Mouse (Mus musculus) MEL (cell line): ENCODE data around the gene Kansl1. TPM values are rescaled to one million over a fixed set of nuclear protein-coding genes. Genes with fewer than 3 reads are reported as not detected.

ENCODE experiments used
- DNase-seq: peaks from one replicate; pipeline ENCODE4 v3.0.0; 2011; ENCODE audit warnings: low read depth, low spot score
- H3K27ac ChIP-seq: 2 replicates; pipeline ENCODE4 v1.5.1; 2012; ENCODE audit warnings: low read depth, mild to moderate bottlenecking, control low read depth, low read length, moderate library complexity; ENCODE audit not compliant: control insufficient read depth
- H3K27me3 ChIP-seq, 2 experiments: fragments of 150-350 bp in 1 of 2; sonication (generic) in 1 of 2; 2 replicates each; pipeline ENCODE4 v1.6.1; 2012; ENCODE audit warnings: low read length in 2 of 2, mild to moderate bottlenecking in 2 of 2, improper control_type of control experiment in 1 of 2, moderate library complexity in 1 of 2; ENCODE audit not compliant: insufficient read depth in 2 of 2, control insufficient read depth in 1 of 2
- H3K36me3 ChIP-seq, 2 experiments: 2 replicates each; pipeline ENCODE4 v1.6.1; 2012 to 2014; ENCODE audit warnings: low read length in 2 of 2, improper control_type of control experiment in 1 of 2, inconsistent platforms in 1 of 2, mild to moderate bottlenecking in 1 of 2; ENCODE audit not compliant: insufficient read depth in 2 of 2, control insufficient read depth in 1 of 2
- H3K4me1 ChIP-seq, 2 experiments: fragments of 150-350 bp in 1 of 2; sonication (generic) in 1 of 2; 2 replicates each; pipeline ENCODE4 v1.6.1; 2012; ENCODE audit warnings: low read length in 2 of 2, improper control_type of control experiment in 1 of 2, mild to moderate bottlenecking in 1 of 2; ENCODE audit not compliant: insufficient read depth in 2 of 2, control insufficient read depth in 1 of 2
- H3K4me3 ChIP-seq, 2 experiments: fragments of 150-350 bp in 1 of 2; sonication (generic) in 1 of 2; 2 replicates each; pipeline ENCODE4 v1.5.1; 2012; ENCODE audit warnings: low read depth in 2 of 2, low read length in 2 of 2, mild to moderate bottlenecking in 2 of 2, moderate library complexity in 2 of 2, control low read depth in 1 of 2, improper control_type of control experiment in 1 of 2; ENCODE audit not compliant: control insufficient read depth in 1 of 2, insufficient read depth in 1 of 2
- H3K79me2 ChIP-seq: 2 replicates; pipeline ENCODE4 v1.6.1; 2012; ENCODE audit warnings: mild to moderate bottlenecking, low read length, moderate library complexity; ENCODE audit not compliant: control insufficient read depth, poor library complexity, insufficient read depth
- H3K9ac ChIP-seq: 2 replicates; pipeline ENCODE4 v1.6.1; 2012; ENCODE audit warnings: low read depth, mild to moderate bottlenecking, control low read depth, low read length, moderate library complexity; ENCODE audit not compliant: control insufficient read depth, poor library complexity, severe bottlenecking
- H3K9me3 ChIP-seq: fragments of 150-350 bp; sonication (generic); replicated peaks from 2 replicates; pipeline ENCODE4 v1.6.1; 2012; ENCODE audit warnings: mild to moderate bottlenecking, low read length, improper control_type of control experiment, moderate library complexity; ENCODE audit not compliant: insufficient read depth
- CHD1 ChIP-seq: IDR thresholded peaks from 2 replicates; pipeline ENCODE4 v1.6.1; 2012; ENCODE audit warnings: low read depth, mild to moderate bottlenecking, inconsistent platforms, low read length, improper control_type of control experiment
- E2F4 ChIP-seq: IDR thresholded peaks from 2 replicates; pipeline ENCODE4 v1.6.1; 2011; ENCODE audit warnings: low read depth, low read length, improper control_type of control experiment, borderline replicate concordance
- ELF1 ChIP-seq: IDR thresholded peaks from 2 replicates; pipeline ENCODE4 v1.6.1; 2014; ENCODE audit warnings: low read depth, mild to moderate bottlenecking, inconsistent platforms, low read length, improper control_type of control experiment, moderate library complexity
- EP300 ChIP-seq, 2 experiments: IDR thresholded peaks; 2 replicates each; pipeline ENCODE4 v1.6.1; 2011; ENCODE audit warnings: improper control_type of control experiment in 2 of 2, low read length in 2 of 2, low read depth in 1 of 2, mild to moderate bottlenecking in 1 of 2
- ETS1 ChIP-seq: IDR thresholded peaks from 2 replicates; pipeline ENCODE4 v1.6.1; 2012; ENCODE audit warnings: low read depth, mild to moderate bottlenecking, inconsistent platforms, low read length, improper control_type of control experiment, moderate library complexity
- GABPA ChIP-seq: IDR thresholded peaks from 2 replicates; pipeline ENCODE4 v1.6.1; 2012; ENCODE audit warnings: low read depth, mild to moderate bottlenecking, inconsistent platforms, low read length, improper control_type of control experiment, moderate library complexity
- GATA1 ChIP-seq: IDR thresholded peaks from 2 replicates; pipeline ENCODE4 v1.6.1; 2011; ENCODE audit warnings: low read depth, low read length, improper control_type of control experiment
- HCFC1 ChIP-seq: IDR thresholded peaks from 2 replicates; pipeline ENCODE4 v1.6.1; 2012; ENCODE audit warnings: low read depth, mild to moderate bottlenecking, inconsistent platforms, low read length, improper control_type of control experiment, moderate library complexity
- JUND ChIP-seq: IDR thresholded peaks from 2 replicates; pipeline ENCODE4 v1.6.1; 2011; ENCODE audit warnings: low read depth, mild to moderate bottlenecking, improper control_type of control experiment, low read length
- MAX ChIP-seq: IDR thresholded peaks from 2 replicates; pipeline ENCODE4 v1.6.1; 2011; ENCODE audit warnings: low read length, improper control_type of control experiment
- MXI1 ChIP-seq: IDR thresholded peaks from 2 replicates; pipeline ENCODE4 v1.6.1; 2011; ENCODE audit warnings: mild to moderate bottlenecking, low read depth, low read length, improper control_type of control experiment
- MYB ChIP-seq: IDR thresholded peaks from 2 replicates; pipeline ENCODE4 v1.6.1; 2011; ENCODE audit warnings: mild to moderate bottlenecking, low read depth, low read length, improper control_type of control experiment
- MYC ChIP-seq: IDR thresholded peaks from 2 replicates; pipeline ENCODE4 v1.6.1; 2011; ENCODE audit warnings: low read depth, mild to moderate bottlenecking, low read length, improper control_type of control experiment, moderate library complexity
- NRF1 ChIP-seq: IDR thresholded peaks from 2 replicates; pipeline ENCODE4 v1.6.1; 2014; ENCODE audit warnings: low read depth, mild to moderate bottlenecking, inconsistent platforms, low read length, improper control_type of control experiment, moderate library complexity; ENCODE audit not compliant: poor library complexity, insufficient read depth, severe bottlenecking
- POLR2A ChIP-seq, 2 experiments: IDR thresholded peaks; 2 replicates each; pipeline ENCODE4 v1.6.1; 2011 to 2012; ENCODE audit warnings: low read length in 2 of 2, mild to moderate bottlenecking in 2 of 2, control low read depth in 1 of 2, improper control_type of control experiment in 1 of 2, low read depth in 1 of 2, moderate library complexity in 1 of 2; ENCODE audit not compliant: control insufficient read depth in 1 of 2, insufficient read depth in 1 of 2, poor library complexity in 1 of 2
- RAD21 ChIP-seq: IDR thresholded peaks from 2 replicates; pipeline ENCODE4 v1.6.1; 2011; ENCODE audit warnings: mild to moderate bottlenecking, low read depth, low read length, improper control_type of control experiment
- SIN3A ChIP-seq: IDR thresholded peaks from 2 replicates; pipeline ENCODE4 v1.6.1; 2012; ENCODE audit warnings: low read length, improper control_type of control experiment, inconsistent platforms
- SMC3 ChIP-seq: IDR thresholded peaks from 2 replicates; pipeline ENCODE4 v1.6.1; 2011; ENCODE audit warnings: low read depth, low read length, improper control_type of control experiment
- USF1 ChIP-seq: IDR thresholded peaks from 2 replicates; pipeline ENCODE4 v1.6.1; 2014; ENCODE audit warnings: low read depth, mild to moderate bottlenecking, inconsistent platforms, low read length, improper control_type of control experiment, moderate library complexity
- USF2 ChIP-seq, 2 experiments: IDR thresholded peaks; 2 replicates each; pipeline ENCODE4 v1.6.1; 2011 to 2012; ENCODE audit warnings: improper control_type of control experiment in 2 of 2, low read length in 2 of 2, borderline replicate concordance in 1 of 2, inconsistent platforms in 1 of 2, low read depth in 1 of 2, mild to moderate bottlenecking in 1 of 2; ENCODE audit not compliant: insufficient read depth in 1 of 2
- ZC3H11A ChIP-seq: IDR thresholded peaks from 2 replicates; pipeline ENCODE4 v1.6.1; 2012; ENCODE audit warnings: low read depth, mild to moderate bottlenecking, inconsistent platforms, low read length, improper control_type of control experiment
- ZMIZ1 ChIP-seq: IDR thresholded peaks from 2 replicates; pipeline ENCODE4 v1.6.1; 2012; ENCODE audit warnings: low read depth, mild to moderate bottlenecking, inconsistent platforms, low read length, improper control_type of control experiment, moderate library complexity
- polyA plus RNA-seq, 2 experiments: library from polyadenylated mRNA; stranded (reverse) in 1 of 2; unstranded in 1 of 2; fragments of >175 nt in 1 of 2; fragments of >200 nt in 1 of 2; gene quantifications; 2 replicates each; pipeline versions ENCODE4 v1.2.1 to v1.2.4; 2012; ENCODE audit warnings: low replicate concordance in 2 of 2, low read depth in 1 of 2; ENCODE audit not compliant: insufficient read length in 2 of 2, insufficient read depth in 1 of 2, missing spikeins in 1 of 2
- total RNA-seq: library from RNA; depleted of rRNA; stranded (reverse); fragments of 300-350 nt; gene quantifications from 2 replicates; pipeline ENCODE4 v1.2.3, GENCODE M21; 2012

Gene Kansl1
- total and polyA plus RNA-seq, 3 experiments = 14.9 to 76.3 (median 56.4) TPM

DNA sequence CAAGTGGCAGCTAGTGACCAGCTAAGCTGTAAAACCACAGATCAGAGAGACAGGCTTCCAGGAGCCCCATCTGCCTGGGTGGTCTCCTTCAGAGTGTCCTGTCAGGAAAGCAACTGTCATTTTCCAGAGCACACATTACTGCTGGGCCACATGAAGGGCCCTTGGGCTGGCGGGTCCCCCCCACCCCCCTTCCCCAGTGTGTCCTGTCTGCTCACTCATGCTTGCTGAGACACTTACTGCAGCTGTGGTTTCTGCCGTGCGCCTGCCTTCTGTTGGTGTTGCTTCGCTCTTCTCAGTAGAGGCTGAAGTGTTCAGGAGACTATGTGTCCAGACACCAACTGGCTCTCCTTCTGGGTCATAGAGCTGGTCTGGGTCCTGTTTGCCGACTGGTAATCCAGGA lies 148.2 kb downstream of the Kansl1 start:
- DNase-seq = no peak
- Histone ChIP-seq H3K27ac (no peak overlapping the region), H3K4me3 (no peak overlapping the region), H3K27me3 (no peaks in the 10 kb centered on the region), H3K4me1 (peaks cover 5 to 25% of the 10 kb centered on the region in 2 experiments; a peak in 3 of 4 replicates), H3K9me3 (no peaks in the 10 kb centered on the region), H3K79me2 (no peaks in the 10 kb centered on the region), H3K9ac (no peak overlapping the region), H3K36me3 (peaks cover 0 to 5% of the 10 kb centered on the region in 2 experiments; a peak in 2 of 4 replicates)
- TF ChIP-seq USF2 (IDR thresholded peaks at IDR 0.05; ENCODE audit: borderline replicate concordance in 1 of 2, insufficient read depth in 1 of 2, low read depth in 1 of 2, low read length in 2 of 2) (no peak), MYB (no peak)

DNA sequence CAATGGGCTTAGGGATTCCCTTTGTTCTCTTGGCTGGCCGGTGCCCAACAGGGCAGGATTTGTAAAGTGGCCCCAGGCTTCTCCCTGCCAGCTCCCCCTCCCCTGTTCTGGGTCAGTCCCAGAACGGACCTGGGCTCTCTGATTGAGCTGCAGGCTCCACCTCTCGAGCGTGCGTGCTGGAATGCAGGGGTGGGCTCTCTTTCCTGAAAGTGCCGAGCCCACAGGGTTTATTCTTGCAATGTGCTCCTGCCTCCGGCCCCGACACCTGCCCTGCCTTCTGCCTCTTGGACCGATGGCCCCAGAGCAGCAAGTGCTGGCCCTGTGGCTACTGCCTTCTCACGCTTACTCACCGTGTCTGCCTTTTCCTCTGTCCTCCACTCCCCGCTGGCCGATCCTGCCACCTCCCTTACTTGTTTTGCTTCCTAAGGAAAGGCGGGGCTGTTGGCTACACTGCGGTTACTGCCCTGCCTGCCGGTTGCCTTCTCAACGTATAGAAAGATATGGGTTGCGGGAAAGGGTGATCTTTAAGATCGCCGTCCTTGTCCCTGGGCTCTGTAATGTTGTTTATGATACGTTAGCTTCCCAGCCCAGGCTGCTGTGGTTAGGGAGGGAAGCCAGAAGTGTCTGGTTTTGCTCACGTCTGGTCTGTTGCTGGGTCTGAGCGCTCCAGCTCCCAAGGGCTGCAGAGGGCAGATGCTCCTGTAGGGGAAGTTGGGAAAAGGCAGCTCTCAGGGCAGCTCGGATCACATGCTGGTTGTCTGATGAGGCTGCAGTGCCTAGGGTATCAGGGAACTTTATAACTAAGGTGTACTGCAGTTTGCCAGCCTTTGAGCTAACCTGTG lies 149.5 kb downstream of the Kansl1 start:
- H3K27ac ChIP-seq = no peak overlapping the region
- no peaks in the 10 kb centered on the region for H3K79me2 ChIP-seq
- peak; percentile 74 for DNase-seq
- H3K4me1 ChIP-seq = peaks cover 5 to 25% of the 10 kb centered on the region in 2 experiments; a peak in 3 of 4 replicates
- no peaks in the 10 kb centered on the region for H3K27me3 ChIP-seq
- H3K9ac ChIP-seq = peak overlapping the region; percentile 20
- no peaks in the 10 kb centered on the region for H3K9me3 ChIP-seq
- peak overlapping the region; percentile 38 to 39 for H3K4me3 ChIP-seq
- H3K36me3 ChIP-seq = peaks cover 0 to 5% of the 10 kb centered on the region in 2 experiments; a peak in 2 of 4 replicates
- TF ChIP-seq GATA1 = no peak
- no peak for TF ChIP-seq RAD21
- no peak for TF ChIP-seq ZC3H11A
- TF ChIP-seq POLR2A (IDR thresholded peaks at IDR 0.05; ENCODE audit: control insufficient read depth in 1 of 2, insufficient read depth in 1 of 2, low read depth in 1 of 2, low read length in 2 of 2, poor library complexity in 1 of 2) = no peak
- no peak for TF ChIP-seq GABPA
- TF ChIP-seq JUND = no peak
- peak; percentile 18; the same call in 1 of the 2 replicates for TF ChIP-seq SMC3
- TF ChIP-seq USF1 = peak; percentile 57; the same call in 1 of the 2 replicates
- TF ChIP-seq MXI1 = peak; percentile 43; the same call in 1 of the 2 replicates
- TF ChIP-seq HCFC1 = no peak
- no peak for TF ChIP-seq CHD1
- no peak for TF ChIP-seq USF2 (IDR thresholded peaks at IDR 0.05; ENCODE audit: borderline replicate concordance in 1 of 2, insufficient read depth in 1 of 2, low read depth in 1 of 2, low read length in 2 of 2)
- TF ChIP-seq ETS1 = no peak
- TF ChIP-seq EP300 (IDR thresholded peaks at IDR 0.05; ENCODE audit: low read depth in 1 of 2, low read length in 2 of 2) = peak; percentile 33 to 34; a peak in 2 of 4 replicates
- TF ChIP-seq SIN3A = peak; percentile 66
- TF ChIP-seq MAX = peak; percentile 55; the same call in 1 of the 2 replicates
- peak; percentile 37; the same call in 1 of the 2 replicates for TF ChIP-seq NRF1
- no peak for TF ChIP-seq MYC
- no peak for TF ChIP-seq ELF1
- no peak for TF ChIP-seq E2F4
- TF ChIP-seq MYB = no peak
- TF ChIP-seq ZMIZ1 = no peak
- TF ChIP-seq, all 39 proteins: peak for 7
